Mouse (Mus musculus) stomach, postnatal 0 days (tissue): ENCODE results near the gene Ints6l. TPM values are rescaled to one million over a fixed set of nuclear protein-coding genes. Genes with fewer than 3 reads are reported as not detected.

ENCODE experiments used
- ATAC-seq: fragments of 200-750 bp; cut with Nextera tagmentation; 2 replicates; pipeline ENCODE4 v1.8.0; 2017; ENCODE audit not compliant: low FRiP score, low TSS enrichment
- DNase-seq: peaks from one replicate; pipeline ENCODE4 v3.0.0-alpha.2; 2016; ENCODE audit warnings: low spot score
- H3K27ac ChIP-seq: fragments of 300-500 bp; sonication (generic); replicated peaks from 2 replicates; pipeline ENCODE4 v1.5.1; 2014; ENCODE audit warnings: mild to moderate bottlenecking, control low read depth
- H3K27me3 ChIP-seq: fragments of 300-500 bp; sonication (generic); 2 replicates; pipeline ENCODE4 v1.6.1; 2014; ENCODE audit warnings: low read length; ENCODE audit not compliant: control insufficient read depth, insufficient read depth
- H3K36me3 ChIP-seq: fragments of 300-500 bp; sonication (generic); 2 replicates; pipeline ENCODE4 v1.6.1; 2014; ENCODE audit warnings: low read length, mixed read lengths; ENCODE audit not compliant: control insufficient read depth, insufficient read depth
- H3K4me1 ChIP-seq: fragments of 300-500 bp; sonication (generic); replicated peaks from 2 replicates; pipeline ENCODE4 v1.6.1; 2014; ENCODE audit warnings: antibody characterized with exemption; ENCODE audit not compliant: control insufficient read depth, insufficient read depth
- H3K4me2 ChIP-seq: fragments of 300-500 bp; sonication (generic); replicated peaks from 2 replicates; pipeline ENCODE4 v1.6.1; 2014; ENCODE audit warnings: low read depth, mild to moderate bottlenecking, control low read depth, moderate library complexity
- H3K4me3 ChIP-seq: fragments of 300-500 bp; sonication (generic); 2 replicates; pipeline ENCODE4 v1.5.1; 2014; ENCODE audit warnings: low read depth, low read length, control low read depth
- H3K9ac ChIP-seq: fragments of 300-500 bp; sonication (generic); 2 replicates; pipeline ENCODE4 v1.6.1; 2014; ENCODE audit warnings: mild to moderate bottlenecking, low read length, control low read depth, mixed read lengths
- H3K9me3 ChIP-seq: fragments of 300-500 bp; sonication (generic); 2 replicates; pipeline ENCODE4 v1.6.1; 2016; ENCODE audit warnings: low read length; ENCODE audit not compliant: control insufficient read depth
- CTCF ChIP-seq: IDR thresholded peaks from 2 replicates; pipeline ENCODE4 v1.5.1; 2016; ENCODE audit warnings: antibody characterized with exemption, low read depth, mild to moderate bottlenecking, moderate library complexity
- EP300 ChIP-seq: optimal IDR thresholded peaks from 2 replicates; pipeline ENCODE3; 2016; ENCODE audit warnings: antibody characterized with exemption
- WGBS: fragments of 180-500 bp; shearing (Covaris S2); extraction: QIAGEN DNeasy Blood & Tissue Kit; methylation state at CpG from one replicate; pipeline ENCODE4 v1.1.7; 2014; 5-methylcytosine and 5-hydroxymethylcytosine counted together
- polyA plus RNA-seq: library from polyadenylated mRNA; unstranded; fragments of >200 nt; fragmentation: Nextera tagmentation; extraction: Ambion mirVana; gene quantifications from 2 replicates; pipeline ENCODE4 v1.2.1, GENCODE M21; 2015

Gene Ints6l
- polyA plus RNA-seq, 1 experiment from 2014 or later: 14.8 TPM

GRCm38 (mm10) chrX:56549506-56549905 lies 94.8 kb downstream of the Ints6l start, which contains the start of gene Gm648:
Gene Gm648, minus strand, starts transcription at chrX:56549606.
- H3K4me2 ChIP-seq: no peak within 1 kb of the TSS
- H3K9me3 ChIP-seq: no peaks in the 10 kb centered on the region
- H3K9ac ChIP-seq: no peak within 1 kb of the TSS
- H3K27ac ChIP-seq: no peak within 1 kb of the TSS
- no peak within 1 kb of the TSS for H3K4me3 ChIP-seq
- DNase-seq (no peak), ATAC-seq (no peak)
- H3K27me3 ChIP-seq: no peaks in the 10 kb centered on the region
- no peaks in the 10 kb centered on the region for H3K4me1 ChIP-seq
- H3K36me3 ChIP-seq: no peaks in the 10 kb centered on the region
- 84% methylated on average over 7 of the region's 7 CpGs for WGBS
- TF ChIP-seq EP300 (no peak), CTCF (no peak)

- Histone ChIP-seq H3K36me3 (no peaks in the 10 kb centered on the region), H3K4me2 (no peak overlapping the region), H3K9me3 (no peaks in the 10 kb centered on the region), H3K27ac (no peak overlapping the region), H3K4me3 (no peak overlapping the region), H3K27me3 (no peaks in the 10 kb centered on the region), H3K4me1 (no peaks in the 10 kb centered on the region), H3K9ac (no peak overlapping the region)
- no peak for DNase-seq
- no peak for TF ChIP-seq CTCF
- TF ChIP-seq EP300: no peak
- 73% methylated on average over 3 of the region's 3 CpGs for WGBS
- no peak for ATAC-seq
Observed at GRCm38 (mm10) chrX:56553584-56553983, 98.9 kb downstream of the Ints6l start.

Other genes starting within 250 kb of the Ints6l start
- gene Gm773, start 242.0 kb upstream of the Ints6l start, polyA plus RNA-seq: not detected in 2 replicates
- 2.1 and 2.3 TPM in 2 replicates for gene Zfp449, start 108.5 kb upstream of the Ints6l start, polyA plus RNA-seq
- gene Smim10l2a, start 80.3 kb upstream of the Ints6l start, polyA plus RNA-seq: 2.1 and 2.5 TPM in 2 replicates
- gene Gm2174, start 6.9 kb upstream of the Ints6l start, polyA plus RNA-seq: 1.3 and 1.4 TPM in 2 replicates
- not detected in 2 replicates for gene Gm10477, start 69.9 kb downstream of the Ints6l start, polyA plus RNA-seq
- gene Gm648, start 94.7 kb downstream of the Ints6l start, polyA plus RNA-seq: not detected in 2 replicates
- 13.0 TPM in 2 replicates for gene Mmgt1, start 143.2 kb downstream of the Ints6l start, polyA plus RNA-seq
- gene Slc9a6, start 154.9 kb downstream of the Ints6l start, polyA plus RNA-seq: 16.1 and 17.4 TPM in 2 replicates